Mouse (Mus musculus): ENCODE data around the gene Cwc25. TPM values are rescaled to one million over a fixed set of nuclear protein-coding genes. Genes with fewer than 3 reads are reported as not detected.

Cwc25 gene
- polyA plus RNA-seq, 1 experiment from 2014 or later, result 9.0 TPM

DNA sequence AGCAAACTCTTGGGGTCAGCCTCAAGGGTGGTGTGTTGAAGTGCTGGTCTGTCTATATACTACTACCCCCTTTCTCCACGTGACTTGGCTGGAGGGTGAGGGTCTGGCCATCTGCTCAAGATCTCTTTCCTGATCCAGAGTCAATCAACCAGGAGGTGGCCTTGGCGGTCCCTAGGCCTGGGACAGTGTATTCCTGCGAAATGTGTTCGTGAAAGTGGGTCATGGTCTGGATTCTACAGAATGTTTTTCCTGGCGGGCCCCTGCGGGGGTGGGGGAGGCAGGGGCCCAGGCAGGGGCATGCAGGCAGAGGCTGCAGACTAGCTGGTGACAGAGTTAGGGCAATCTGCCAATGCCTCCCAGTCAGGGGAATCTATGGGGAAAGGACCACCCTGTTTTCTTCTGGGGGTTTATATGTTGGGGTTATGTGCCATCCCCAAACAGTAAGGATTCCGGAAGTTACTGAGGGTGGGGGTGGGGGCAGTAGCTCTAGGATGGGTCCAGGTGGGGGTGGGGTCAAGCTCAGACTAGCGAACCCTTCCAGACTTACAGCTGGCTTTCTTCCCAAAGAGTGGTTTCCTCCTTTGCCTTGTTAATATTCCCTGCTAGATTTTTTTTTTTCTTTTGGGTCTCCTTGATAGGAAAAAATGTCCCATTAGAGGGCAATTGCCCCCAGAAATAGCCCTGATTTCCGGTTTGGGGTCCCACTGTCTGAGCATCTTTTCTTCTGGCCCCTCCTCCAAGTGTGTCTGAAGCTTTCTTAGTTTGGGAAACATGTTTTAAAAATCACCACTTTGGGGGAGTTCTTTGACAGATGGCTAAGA is 38.7 kb upstream of the Cwc25 start:
- Histone ChIP-seq H3K27ac (replicated peaks in 1 of 2; ENCODE audit: control insufficient read depth in 1 of 2, insufficient read depth in 1 of 2, low read depth in 2 of 2, low read length in 2 of 2) (peak overlapping the region; percentile 89), H3K9me3 (ENCODE audit: control insufficient read depth, low read length) (no peaks in the 10 kb centered on the region), H3K4me1 (ENCODE audit: control insufficient read depth in 2 of 2, insufficient read depth in 2 of 2, low read length in 2 of 2) (peaks cover 66 to 90% of the 10 kb centered on the region in 2 experiments), H3K9ac (ENCODE audit: low read length) (peak overlapping the region; percentile 60; the same call in 1 of the 2 replicates), H3K27me3 (ENCODE audit: control insufficient read depth, insufficient read depth, low read length) (no peaks in the 10 kb centered on the region), H3K4me2 (ENCODE audit: low read length) (peak overlapping the region; percentile 58), H3K4me3 (ENCODE audit: control insufficient read depth in 1 of 2, insufficient read depth in 1 of 2, low read depth in 1 of 2, low read length in 2 of 2) (peak overlapping the region; percentile 1 to 19; a peak in 3 of 4 replicates), H3K36me3 (ENCODE audit: control insufficient read depth, insufficient read depth, low read length) (peaks cover 24% of the 10 kb centered on the region)
- 4% methylated on average over 9 of the region's 9 CpGs for WGBS
- peak; percentile 54 for ATAC-seq (ENCODE audit: insufficient number of reproducible peaks, insufficient read depth, low FRiP score, low read depth)

- peaks cover 14% of the 10 kb centered on the region for H3K36me3 ChIP-seq (ENCODE audit: control insufficient read depth, insufficient read depth, low read length)
- no peak for ATAC-seq (ENCODE audit: insufficient number of reproducible peaks, insufficient read depth, low FRiP score, low read depth)
- peak overlapping the region; percentile 1 to 89; a peak in 2 of 4 replicates for H3K27ac ChIP-seq (replicated peaks in 1 of 2; ENCODE audit: control insufficient read depth in 1 of 2, insufficient read depth in 1 of 2, low read depth in 2 of 2, low read length in 2 of 2)
- H3K9ac ChIP-seq (ENCODE audit: low read length), result no peak overlapping the region; the same call in 1 of the 2 replicates
- H3K4me2 ChIP-seq (ENCODE audit: low read length), result no peak overlapping the region
- no peaks in the 10 kb centered on the region for H3K9me3 ChIP-seq (ENCODE audit: control insufficient read depth, low read length)
- 74% methylated on average over 5 of the region's 5 CpGs for WGBS
- H3K27me3 ChIP-seq (ENCODE audit: control insufficient read depth, insufficient read depth, low read length), result no peaks in the 10 kb centered on the region
- H3K4me3 ChIP-seq (ENCODE audit: control insufficient read depth in 1 of 2, insufficient read depth in 1 of 2, low read depth in 1 of 2, low read length in 2 of 2), result no peak overlapping the region
- peaks cover 56 to 78% of the 10 kb centered on the region in 2 experiments for H3K4me1 ChIP-seq (ENCODE audit: control insufficient read depth in 2 of 2, insufficient read depth in 2 of 2, low read length in 2 of 2)
These were observed 37.5 kb upstream of the Cwc25 start for GRCm38 (mm10) chr11:97803847-97804246.

- no peak overlapping the region for H3K9ac ChIP-seq (ENCODE audit: low read length)
- no peak for ATAC-seq (ENCODE audit: insufficient number of reproducible peaks, insufficient read depth, low FRiP score, low read depth)
- peak overlapping the region; percentile 71; the same call in 1 of the 2 replicates for H3K4me2 ChIP-seq (ENCODE audit: low read length)
These were observed 36.1 kb upstream of the Cwc25 start for GRCm38 (mm10) chr11:97802495-97802894.

DNA sequence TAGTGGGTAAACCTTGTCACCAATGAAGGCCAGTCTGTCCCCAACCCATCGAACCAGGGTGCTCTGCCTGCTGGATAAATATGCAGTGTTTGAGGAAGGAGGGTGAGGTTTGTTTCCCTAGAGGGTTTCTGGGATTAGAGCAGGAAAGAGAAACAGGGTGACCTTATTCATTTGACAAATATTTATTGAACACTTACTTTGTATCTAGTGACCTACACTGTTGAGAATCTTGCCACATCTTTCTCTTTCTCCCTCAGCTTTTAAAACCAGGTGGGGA is 35.8 kb upstream of the Cwc25 start:
- 4% methylated on average over 1 of the region's 1 CpGs for WGBS

More at GRCm38 (mm10) chr11:97802495-97802894, 36.1 kb upstream of the Cwc25 start:
- WGBS, result 68% methylated on average over 6 of the region's 6 CpGs
- Histone ChIP-seq H3K27ac (replicated peaks in 1 of 2; ENCODE audit: control insufficient read depth in 1 of 2, insufficient read depth in 1 of 2, low read depth in 2 of 2, low read length in 2 of 2) (peak overlapping the region in 1 of 2 experiments; percentile 94; a peak in 1 of 4 replicates), H3K4me3 (ENCODE audit: control insufficient read depth in 1 of 2, insufficient read depth in 1 of 2, low read depth in 1 of 2, low read length in 2 of 2) (no peak overlapping the region), H3K27me3 (ENCODE audit: control insufficient read depth, insufficient read depth, low read length) (no peaks in the 10 kb centered on the region), H3K36me3 (ENCODE audit: control insufficient read depth, insufficient read depth, low read length) (peaks cover 9% of the 10 kb centered on the region), H3K9me3 (ENCODE audit: control insufficient read depth, low read length) (no peaks in the 10 kb centered on the region), H3K4me1 (ENCODE audit: control insufficient read depth in 2 of 2, insufficient read depth in 2 of 2, low read length in 2 of 2) (peaks cover 43 to 67% of the 10 kb centered on the region in 2 experiments)

GRCm38 (mm10) chr11:97801409-97802193 is 35.2 kb upstream of the Cwc25 start:
- no peaks in the 10 kb centered on the region for H3K27me3 ChIP-seq (ENCODE audit: control insufficient read depth, insufficient read depth, low read length)
- WGBS, result 26% methylated on average over 8 of the region's 8 CpGs
- peak overlapping the region; percentile 71 for H3K4me2 ChIP-seq (ENCODE audit: low read length)
- ATAC-seq (ENCODE audit: insufficient number of reproducible peaks, insufficient read depth, low FRiP score, low read depth), result no peak
- no peaks in the 10 kb centered on the region for H3K9me3 ChIP-seq (ENCODE audit: control insufficient read depth, low read length)
- peak overlapping the region; percentile 94 to 95; a peak in 2 of 4 replicates for H3K27ac ChIP-seq (replicated peaks in 1 of 2; ENCODE audit: control insufficient read depth in 1 of 2, insufficient read depth in 1 of 2, low read depth in 2 of 2, low read length in 2 of 2)
- peaks cover under 1% of the 10 kb centered on the region; the same call in 1 of the 2 replicates for H3K36me3 ChIP-seq (ENCODE audit: control insufficient read depth, insufficient read depth, low read length)
- peaks cover 38 to 59% of the 10 kb centered on the region in 2 experiments for H3K4me1 ChIP-seq (ENCODE audit: control insufficient read depth in 2 of 2, insufficient read depth in 2 of 2, low read length in 2 of 2)
- peak overlapping the region; percentile 90 for H3K9ac ChIP-seq (ENCODE audit: low read length)
- H3K4me3 ChIP-seq (ENCODE audit: control insufficient read depth in 1 of 2, insufficient read depth in 1 of 2, low read depth in 1 of 2, low read length in 2 of 2), result peak overlapping the region; percentile 84 to 85

More for the DNA sequence above, 35.8 kb upstream of the Cwc25 start:
- H3K27ac ChIP-seq (replicated peaks in 1 of 2; ENCODE audit: control insufficient read depth in 1 of 2, insufficient read depth in 1 of 2, low read depth in 2 of 2, low read length in 2 of 2), result peak overlapping the region in 1 of 2 experiments; percentile 94; a peak in 1 of 4 replicates
- ATAC-seq (ENCODE audit: insufficient number of reproducible peaks, insufficient read depth, low FRiP score, low read depth), result no peak
- no peaks in the 10 kb centered on the region for H3K27me3 ChIP-seq (ENCODE audit: control insufficient read depth, insufficient read depth, low read length)
- H3K36me3 ChIP-seq (ENCODE audit: control insufficient read depth, insufficient read depth, low read length), result peaks cover 6% of the 10 kb centered on the region
- H3K9ac ChIP-seq (ENCODE audit: low read length), result 0 out of 2 replicates have a peak overlapping the region, but pooled peaks have one; percentile 90
- H3K4me3 ChIP-seq (ENCODE audit: control insufficient read depth in 1 of 2, insufficient read depth in 1 of 2, low read depth in 1 of 2, low read length in 2 of 2), result no peak overlapping the region
- peaks cover 41 to 65% of the 10 kb centered on the region in 2 experiments for H3K4me1 ChIP-seq (ENCODE audit: control insufficient read depth in 2 of 2, insufficient read depth in 2 of 2, low read length in 2 of 2)
- H3K4me2 ChIP-seq (ENCODE audit: low read length), result peak overlapping the region; percentile 71
- no peaks in the 10 kb centered on the region for H3K9me3 ChIP-seq (ENCODE audit: control insufficient read depth, low read length)

DNA sequence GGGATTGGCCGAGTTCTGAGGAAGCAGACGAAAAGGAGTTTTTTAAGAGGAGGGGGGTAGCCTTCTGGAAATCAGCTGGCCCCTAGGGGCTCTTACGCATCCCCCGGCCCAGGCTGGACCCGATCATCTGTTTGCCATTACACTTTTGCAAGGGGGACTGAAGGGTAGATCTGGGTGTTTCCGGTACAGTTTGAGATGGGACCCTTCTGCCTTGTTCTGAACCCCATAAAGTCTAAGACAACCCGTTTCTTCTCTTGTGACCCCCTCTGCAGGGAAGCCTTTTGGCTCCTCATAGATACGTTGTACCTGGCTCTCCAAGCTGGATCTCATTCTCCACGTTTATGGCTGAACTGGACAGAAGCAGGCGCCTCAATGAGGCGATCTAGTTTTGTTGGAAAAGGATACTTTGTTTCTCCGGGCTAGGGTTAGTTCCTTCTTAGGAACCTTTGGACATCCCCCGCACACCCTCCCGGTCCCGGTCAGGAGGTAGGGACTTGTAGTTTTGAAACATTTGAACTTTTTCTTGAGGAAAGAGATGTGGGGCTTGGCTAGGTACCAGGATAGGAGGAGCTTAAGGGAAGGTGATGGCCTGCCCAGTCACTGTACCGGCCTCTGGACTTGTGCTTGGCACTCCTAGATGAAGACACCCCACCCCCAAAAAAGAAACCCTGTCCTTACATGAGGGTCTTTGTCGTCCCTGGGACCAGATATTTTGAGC is 34.5 kb upstream of the Cwc25 start:
- no peaks in the 10 kb centered on the region for H3K9me3 ChIP-seq (ENCODE audit: control insufficient read depth, low read length)
- no peaks in the 10 kb centered on the region for H3K36me3 ChIP-seq (ENCODE audit: control insufficient read depth, insufficient read depth, low read length)
- H3K27me3 ChIP-seq (ENCODE audit: control insufficient read depth, insufficient read depth, low read length), result no peaks in the 10 kb centered on the region
- no peak for ATAC-seq (ENCODE audit: insufficient number of reproducible peaks, insufficient read depth, low FRiP score, low read depth)
- peaks cover 31 to 52% of the 10 kb centered on the region in 2 experiments for H3K4me1 ChIP-seq (ENCODE audit: control insufficient read depth in 2 of 2, insufficient read depth in 2 of 2, low read length in 2 of 2)
- peak overlapping the region; percentile 90 for H3K9ac ChIP-seq (ENCODE audit: low read length)
- peak overlapping the region; percentile 84 to 85 for H3K4me3 ChIP-seq (ENCODE audit: control insufficient read depth in 1 of 2, insufficient read depth in 1 of 2, low read depth in 1 of 2, low read length in 2 of 2)
- H3K27ac ChIP-seq (replicated peaks in 1 of 2; ENCODE audit: control insufficient read depth in 1 of 2, insufficient read depth in 1 of 2, low read depth in 2 of 2, low read length in 2 of 2), result peak overlapping the region; percentile 94 to 95
- peak overlapping the region; percentile 71 for H3K4me2 ChIP-seq (ENCODE audit: low read length)
- WGBS, result 3% methylated on average over 17 of the region's 17 CpGs
